Mouse (Mus musculus): ENCODE data around the gene Fos. TPM values are rescaled to one million over a fixed set of nuclear protein-coding genes. Genes with fewer than 3 reads are reported as not detected.
A peak's percentile ranks its signal among the peaks of the same experiment; 100 is the strongest.

Fos gene
- polyA plus RNA-seq (2015; fragmentation: Nextera tagmentation; extraction: Ambion mirVana), result 5.5 and 5.7 TPM in 2 replicates

DNA sequence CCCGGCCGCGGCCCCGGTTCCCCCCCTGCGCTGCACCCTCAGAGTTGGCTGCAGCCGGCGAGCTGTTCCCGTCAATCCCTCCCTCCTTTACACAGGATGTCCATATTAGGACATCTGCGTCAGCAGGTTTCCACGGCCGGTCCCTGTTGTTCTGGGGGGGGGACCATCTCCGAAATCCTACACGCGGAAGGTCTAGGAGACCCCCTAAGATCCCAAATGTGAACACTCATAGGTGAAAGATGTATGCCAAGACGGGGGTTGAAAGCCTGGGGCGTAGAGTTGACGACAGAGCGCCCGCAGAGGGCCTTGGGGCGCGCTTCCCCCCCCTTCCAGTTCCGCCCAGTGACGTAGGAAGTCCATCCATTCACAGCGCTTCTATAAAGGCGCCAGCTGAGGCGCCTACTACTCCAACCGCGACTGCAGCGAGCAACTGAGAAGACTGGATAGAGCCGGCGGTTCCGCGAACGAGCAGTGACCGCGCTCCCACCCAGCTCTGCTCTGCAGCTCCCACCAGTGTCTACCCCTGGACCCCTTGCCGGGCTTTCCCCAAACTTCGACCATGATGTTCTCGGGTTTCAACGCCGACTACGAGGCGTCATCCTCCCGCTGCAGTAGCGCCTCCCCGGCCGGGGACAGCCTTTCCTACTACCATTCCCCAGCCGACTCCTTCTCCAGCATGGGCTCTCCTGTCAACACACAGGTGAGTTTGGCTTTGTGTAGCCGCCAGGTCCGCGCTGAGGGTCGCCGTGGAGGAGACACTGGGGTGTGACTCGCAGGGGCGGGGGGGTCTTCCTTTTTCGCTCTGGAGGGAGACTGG lies at the start of gene Fos:
TSS of gene Fos (plus strand) at position 410 of the 817 bp plus-strand sequence.
- H3K4me3 ChIP-seq, result peak within 1 kb of the TSS; percentile 63
- WGBS, result under 1% methylated on average over 56 of the region's 56 CpGs
- H3K4me2 ChIP-seq, result peak within 1 kb of the TSS; percentile 99
- peak within 1 kb of the TSS; percentile 71 for H3K27ac ChIP-seq
- ATAC-seq (ENCODE audit: borderline replicate concordance, extremely low read depth, low FRiP score, low TSS enrichment), result peak; percentile 90
- H3K9ac ChIP-seq, result peak within 1 kb of the TSS; percentile 48
- H3K4me1 ChIP-seq, result peaks cover 32% of the 10 kb centered on the region
- no peaks in the 10 kb centered on the region for H3K36me3 ChIP-seq
- H3K27me3 ChIP-seq, result peaks cover 29% of the 10 kb centered on the region
- H3K9me3 ChIP-seq, result no peaks in the 10 kb centered on the region

DNA sequence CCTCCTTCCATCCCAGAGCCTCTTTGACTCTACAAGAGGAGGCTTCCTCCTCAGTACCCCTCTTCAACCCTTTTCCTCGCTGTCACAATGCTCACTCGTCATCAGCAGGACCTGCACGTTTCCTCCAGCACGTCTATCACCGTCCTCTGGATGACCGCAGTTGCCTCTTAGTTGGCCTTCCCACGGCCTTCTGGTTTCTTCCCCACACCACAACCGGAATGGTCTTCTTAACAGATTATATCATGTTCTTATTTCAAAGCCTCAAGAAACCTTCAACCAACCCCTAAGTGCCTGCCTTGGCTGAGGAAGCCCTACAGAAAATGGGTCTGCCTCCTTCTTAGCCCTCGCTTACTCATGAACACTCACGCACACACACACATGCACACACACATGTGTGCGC lies 48.0 kb upstream of the Fos start:
- no peak overlapping the region for H3K4me2 ChIP-seq
- no peak overlapping the region for H3K4me3 ChIP-seq
- no peaks in the 10 kb centered on the region for H3K9me3 ChIP-seq
- no peak overlapping the region for H3K9ac ChIP-seq
- no peaks in the 10 kb centered on the region for H3K27me3 ChIP-seq
- 76% methylated on average over 11 of the region's 11 CpGs for WGBS
- no peak overlapping the region for H3K27ac ChIP-seq
- no peak for ATAC-seq (ENCODE audit: borderline replicate concordance, extremely low read depth, low FRiP score, low TSS enrichment)
- peaks cover 5% of the 10 kb centered on the region; the same call in 1 of the 2 replicates for H3K4me1 ChIP-seq
- no peaks in the 10 kb centered on the region for H3K36me3 ChIP-seq

- no peak overlapping the region for H3K4me3 ChIP-seq
- H3K4me1 ChIP-seq, result peaks cover 5% of the 10 kb centered on the region; the same call in 1 of the 2 replicates
- no peak overlapping the region for H3K9ac ChIP-seq
- ATAC-seq (ENCODE audit: borderline replicate concordance, extremely low read depth, low FRiP score, low TSS enrichment), result no peak; the same call in 1 of the 2 replicates
- H3K27me3 ChIP-seq, result no peaks in the 10 kb centered on the region
- no peaks in the 10 kb centered on the region for H3K9me3 ChIP-seq
- no peak overlapping the region for H3K4me2 ChIP-seq
- no peaks in the 10 kb centered on the region for H3K36me3 ChIP-seq
- 17% methylated on average over 10 of the region's 10 CpGs for WGBS
- no peak overlapping the region for H3K27ac ChIP-seq
These were observed 47.6 kb upstream of the Fos start for GRCm38 (mm10) chr12:85426126-85426525.

DNA sequence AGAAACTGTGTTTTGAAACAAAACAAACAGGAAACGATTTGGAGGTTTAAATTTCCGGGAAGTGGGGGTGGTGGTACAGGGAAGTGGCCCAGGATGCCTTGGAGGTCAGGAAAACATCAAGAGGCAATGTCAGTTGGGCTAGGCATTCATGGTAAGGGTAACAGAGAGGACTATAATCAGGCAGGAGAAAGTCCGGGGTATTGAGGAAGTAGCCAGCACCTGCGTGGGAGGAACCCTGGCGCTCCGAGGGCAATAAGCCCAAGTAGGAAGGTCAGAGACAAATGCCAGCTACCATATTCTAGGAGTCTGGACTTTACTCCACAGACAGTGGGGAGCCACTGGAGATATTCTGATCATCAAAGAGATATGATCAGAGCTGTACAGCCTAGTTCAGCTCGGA lies 45.9 kb upstream of the Fos start:
- no peak for ATAC-seq (ENCODE audit: borderline replicate concordance, extremely low read depth, low FRiP score, low TSS enrichment)
- Histone ChIP-seq H3K36me3 (no peaks in the 10 kb centered on the region), H3K27ac (no peak overlapping the region), H3K4me1 (peaks cover 5% of the 10 kb centered on the region; the same call in 1 of the 2 replicates), H3K27me3 (no peaks in the 10 kb centered on the region), H3K9me3 (no peaks in the 10 kb centered on the region), H3K4me2 (no peak overlapping the region), H3K9ac (no peak overlapping the region), H3K4me3 (no peak overlapping the region)
- WGBS, result 64% methylated on average over 7 of the region's 7 CpGs

GRCm38 (mm10) chr12:85429999-85430398 lies 43.7 kb upstream of the Fos start:
- Histone ChIP-seq H3K4me3 (no peak overlapping the region), H3K27ac (no peak overlapping the region), H3K4me1 (peaks cover 5% of the 10 kb centered on the region; the same call in 1 of the 2 replicates), H3K9ac (no peak overlapping the region), H3K27me3 (no peaks in the 10 kb centered on the region), H3K4me2 (no peak overlapping the region), H3K36me3 (no peaks in the 10 kb centered on the region), H3K9me3 (no peaks in the 10 kb centered on the region)
- no peak for ATAC-seq (ENCODE audit: borderline replicate concordance, extremely low read depth, low FRiP score, low TSS enrichment)
- WGBS, result 51% methylated on average over 4 of the region's 4 CpGs

DNA sequence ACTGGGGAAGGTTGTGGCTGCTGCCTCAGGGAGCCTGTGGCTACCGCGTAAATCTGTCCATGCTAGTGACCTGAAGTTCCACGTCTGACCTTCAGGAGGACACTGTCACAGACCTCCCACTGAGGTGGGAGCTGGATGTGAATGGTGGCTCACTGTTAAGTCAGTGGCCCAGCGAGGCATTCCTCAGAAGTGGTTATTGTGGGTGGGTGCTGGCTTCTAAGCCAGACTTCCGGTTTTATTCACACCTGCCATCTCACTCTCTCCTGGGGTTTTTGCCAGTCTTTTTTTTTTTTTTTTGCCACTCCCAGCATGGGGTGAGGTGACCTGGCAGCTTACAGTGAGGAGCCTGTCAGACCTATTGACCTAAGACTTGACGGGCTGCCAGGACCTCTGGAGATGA lies 43.3 kb upstream of the Fos start:
- no peak overlapping the region for H3K4me2 ChIP-seq
- H3K27ac ChIP-seq, result no peak overlapping the region
- no peak overlapping the region for H3K9ac ChIP-seq
- H3K36me3 ChIP-seq, result no peaks in the 10 kb centered on the region
- H3K4me3 ChIP-seq, result no peak overlapping the region
- no peaks in the 10 kb centered on the region for H3K9me3 ChIP-seq
- no peaks in the 10 kb centered on the region for H3K27me3 ChIP-seq
- 21% methylated on average over 6 of the region's 6 CpGs for WGBS
- peaks cover 5% of the 10 kb centered on the region; the same call in 1 of the 2 replicates for H3K4me1 ChIP-seq
- no peak for ATAC-seq (ENCODE audit: borderline replicate concordance, extremely low read depth, low FRiP score, low TSS enrichment)

- Histone ChIP-seq H3K9ac (no peak overlapping the region), H3K27me3 (no peaks in the 10 kb centered on the region), H3K4me2 (no peak overlapping the region), H3K9me3 (no peaks in the 10 kb centered on the region), H3K4me1 (peaks cover 12% of the 10 kb centered on the region), H3K27ac (no peak overlapping the region), H3K4me3 (no peak overlapping the region), H3K36me3 (no peaks in the 10 kb centered on the region)
- no peak for ATAC-seq (ENCODE audit: borderline replicate concordance, extremely low read depth, low FRiP score, low TSS enrichment)
- 30% methylated on average over 3 of the region's 3 CpGs for WGBS
These were observed 39.8 kb upstream of the Fos start for GRCm38 (mm10) chr12:85433850-85434249.

- H3K4me1 ChIP-seq, result peaks cover 12% of the 10 kb centered on the region
- H3K4me3 ChIP-seq, result no peak overlapping the region
- no peak for ATAC-seq (ENCODE audit: borderline replicate concordance, extremely low read depth, low FRiP score, low TSS enrichment)
- no peaks in the 10 kb centered on the region for H3K27me3 ChIP-seq
- no peak overlapping the region for H3K27ac ChIP-seq
- no peak overlapping the region for H3K4me2 ChIP-seq
- no peak overlapping the region for H3K9ac ChIP-seq
- 74% methylated on average over 5 of the region's 5 CpGs for WGBS
- H3K36me3 ChIP-seq, result no peaks in the 10 kb centered on the region
- H3K9me3 ChIP-seq, result no peaks in the 10 kb centered on the region
These were observed 39.2 kb upstream of the Fos start for GRCm38 (mm10) chr12:85434526-85434925.

DNA sequence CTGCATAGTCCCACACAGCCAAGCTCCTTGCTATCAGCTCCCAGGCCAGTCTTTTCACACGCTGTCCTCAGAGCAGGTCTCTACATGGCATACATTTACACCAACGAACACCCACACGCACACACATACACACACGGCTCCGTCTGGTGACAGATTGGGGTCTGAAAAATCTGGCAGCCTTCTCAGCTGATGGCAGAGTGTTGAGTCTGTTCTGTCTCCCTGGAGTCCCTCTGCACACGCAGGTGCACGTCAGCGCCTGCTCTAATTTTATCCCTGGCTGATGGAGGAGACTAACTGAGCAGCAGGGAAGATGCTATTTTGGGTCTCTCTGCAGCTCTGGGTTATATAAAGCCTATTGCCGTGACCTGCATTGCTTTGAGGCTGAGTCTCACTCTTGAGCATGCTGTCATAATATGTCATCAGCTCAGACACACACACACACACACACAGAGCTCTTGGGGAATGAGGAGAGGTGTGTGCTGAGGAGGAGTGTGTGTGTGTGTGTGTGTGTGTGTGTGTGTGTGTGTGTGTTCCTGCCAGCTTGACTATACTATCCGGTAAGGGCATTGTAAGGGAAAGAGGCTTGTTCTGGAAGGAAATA lies 37.6 kb upstream of the Fos start:
- Histone ChIP-seq H3K27ac (peak overlapping the region; percentile 56), H3K36me3 (no peaks in the 10 kb centered on the region), H3K4me3 (no peak overlapping the region), H3K9ac (no peak overlapping the region), H3K4me1 (peaks cover 7% of the 10 kb centered on the region; the same call in 1 of the 2 replicates), H3K27me3 (no peaks in the 10 kb centered on the region), H3K4me2 (no peak overlapping the region), H3K9me3 (no peaks in the 10 kb centered on the region)
- ATAC-seq (ENCODE audit: borderline replicate concordance, extremely low read depth, low FRiP score, low TSS enrichment), result peak; percentile 62; the same call in 1 of the 2 replicates
- 26% methylated on average over 10 of the region's 10 CpGs for WGBS

DNA sequence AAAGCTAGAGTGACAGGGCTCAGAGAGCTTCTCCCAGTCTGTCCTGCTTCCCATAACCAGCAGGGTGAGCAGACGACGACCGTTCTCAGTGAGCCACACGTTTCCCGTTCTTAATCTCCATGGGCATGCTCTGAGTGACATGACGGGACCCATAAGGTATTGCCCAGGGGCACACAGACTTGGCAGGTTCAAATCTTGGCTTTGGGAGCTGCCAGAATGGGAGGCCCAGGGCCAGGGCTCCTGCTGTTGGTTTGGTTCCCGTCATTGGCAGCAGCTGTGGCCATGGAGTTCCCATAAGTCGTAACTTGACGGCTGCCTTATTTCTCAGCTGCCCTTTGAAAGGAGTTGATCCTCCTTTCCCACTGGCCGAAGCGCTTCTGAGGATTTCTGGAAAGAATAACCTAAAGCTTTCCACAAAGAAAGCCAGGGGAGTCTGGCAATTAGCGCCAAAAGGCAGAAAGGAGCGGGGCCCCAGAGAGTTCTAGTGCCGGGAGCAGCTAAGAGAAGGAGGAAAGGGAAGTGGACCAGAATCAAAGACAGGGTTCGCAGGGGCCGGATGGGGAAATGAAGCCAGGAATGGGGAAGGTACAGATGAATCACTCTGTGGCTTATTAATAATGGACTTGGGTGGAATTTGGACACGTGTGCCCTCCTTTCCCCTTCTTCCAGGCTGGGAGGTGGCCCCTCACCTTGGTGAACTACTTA lies 36.4 kb upstream of the Fos start:
- Histone ChIP-seq H3K36me3 (no peaks in the 10 kb centered on the region), H3K27me3 (no peaks in the 10 kb centered on the region), H3K4me2 (no peak overlapping the region), H3K4me3 (no peak overlapping the region), H3K9me3 (no peaks in the 10 kb centered on the region), H3K27ac (peak overlapping the region; percentile 16; the same call in 1 of the 2 replicates), H3K9ac (no peak overlapping the region), H3K4me1 (peaks cover 7% of the 10 kb centered on the region; the same call in 1 of the 2 replicates)
- WGBS, result 56% methylated on average over 17 of the region's 17 CpGs
- ATAC-seq (ENCODE audit: borderline replicate concordance, extremely low read depth, low FRiP score, low TSS enrichment), result 0 out of 2 replicates have a peak, but pooled peaks have one; percentile 9

- WGBS, result 97% methylated on average over 1 of the region's 1 CpGs
- H3K36me3 ChIP-seq, result no peaks in the 10 kb centered on the region
- ATAC-seq (ENCODE audit: borderline replicate concordance, extremely low read depth, low FRiP score, low TSS enrichment), result no peak
- no peak overlapping the region for H3K9ac ChIP-seq
- no peaks in the 10 kb centered on the region for H3K9me3 ChIP-seq
- H3K4me2 ChIP-seq, result no peak overlapping the region
- no peak overlapping the region for H3K4me3 ChIP-seq
- H3K27me3 ChIP-seq, result no peaks in the 10 kb centered on the region
- H3K4me1 ChIP-seq, result no peaks in the 10 kb centered on the region
- H3K27ac ChIP-seq, result no peak overlapping the region
These were observed 30.2 kb upstream of the Fos start for GRCm38 (mm10) chr12:85443456-85443855.
